Mouse (Mus musculus) hindbrain, embryonic 11.5 days (tissue): ENCODE measurements around the gene Efnb2. TPM values are rescaled to one million over a fixed set of nuclear protein-coding genes. Genes with fewer than 3 reads are reported as not detected.
A peak's percentile ranks its signal among the peaks of the same experiment; 100 is the strongest.

Experiments used
- ATAC-seq: fragments of 200-750 bp; cut with Nextera tagmentation; 2 replicates; pipeline ENCODE4 v1.8.0; 2017; ENCODE audit warnings: mild to moderate bottlenecking, moderate TSS enrichment, moderate library complexity; ENCODE audit not compliant: low FRiP score
- DNase-seq: peaks from one replicate; pipeline ENCODE4 v3.0.0-alpha.2; 2015; ENCODE audit warnings: low spot score
- H3K27ac ChIP-seq: fragments of 300-500 bp; sonication (generic); 2 replicates; pipeline ENCODE4 v1.5.1; 2014; ENCODE audit warnings: mild to moderate bottlenecking, low read depth, low read length
- H3K27me3 ChIP-seq: fragments of 300-500 bp; sonication (generic); 2 replicates; pipeline ENCODE4 v1.6.1; 2014; ENCODE audit warnings: mild to moderate bottlenecking, low read length, moderate library complexity, mixed read lengths; ENCODE audit not compliant: control insufficient read depth, insufficient read depth
- H3K36me3 ChIP-seq: fragments of 300-500 bp; sonication (generic); 2 replicates; pipeline ENCODE4 v1.6.1; 2014; ENCODE audit warnings: mild to moderate bottlenecking, low read length, moderate library complexity, mixed read lengths; ENCODE audit not compliant: control insufficient read depth, insufficient read depth
- H3K4me1 ChIP-seq: fragments of 300-500 bp; sonication (generic); replicated peaks from 2 replicates; pipeline ENCODE4 v1.6.1; 2014; ENCODE audit warnings: low read length, mixed read lengths; ENCODE audit not compliant: control insufficient read depth, insufficient read depth
- H3K4me2 ChIP-seq: fragments of 300-500 bp; sonication (generic); replicated peaks from 2 replicates; pipeline ENCODE4 v1.6.1; 2014; ENCODE audit warnings: mild to moderate bottlenecking, low read depth, low read length
- H3K4me3 ChIP-seq: fragments of 300-500 bp; sonication (generic); 2 replicates; pipeline ENCODE4 v1.5.1; 2014; ENCODE audit warnings: low read depth, low read length
- H3K9ac ChIP-seq: fragments of 300-500 bp; sonication (generic); 2 replicates; pipeline ENCODE4 v1.6.1; 2014; ENCODE audit warnings: low read depth, low read length
- H3K9me3 ChIP-seq: fragments of 300-500 bp; sonication (generic); 2 replicates; pipeline ENCODE4 v1.6.1; 2016; ENCODE audit warnings: low read length; ENCODE audit not compliant: control insufficient read depth
- WGBS: fragments of 180-500 bp; shearing (Covaris S2); extraction: QIAGEN DNeasy Blood & Tissue Kit; methylation state at CpG from one replicate; pipeline ENCODE4 v1.1.7; 2014; 5-methylcytosine and 5-hydroxymethylcytosine counted together
- polyA plus RNA-seq: library from polyadenylated mRNA; unstranded; fragments of >200 nt; fragmentation: Nextera tagmentation; extraction: Ambion mirVana; gene quantifications from 2 replicates; pipeline ENCODE4 v1.2.1, GENCODE M21; 2014

Gene Efnb2
- 36.3 and 43.6 TPM in 2 replicates for polyA plus RNA-seq

GRCm38 (mm10) chr8:8661103-8661758 is at the start of gene Efnb2:
Gene Efnb2 (minus strand): TSS chr8:8661242.
- Histone ChIP-seq H3K4me3 (peak within 1 kb of the TSS; percentile 96), H3K27me3 (no peaks in the 10 kb centered on the region), H3K4me2 (peak within 1 kb of the TSS; percentile 85), H3K36me3 (no peaks in the 10 kb centered on the region), H3K27ac (peak within 1 kb of the TSS; percentile 94), H3K9me3 (no peaks in the 10 kb centered on the region), H3K4me1 (no peaks in the 10 kb centered on the region), H3K9ac (peak within 1 kb of the TSS; percentile 97)
- under 1% methylated on average over 63 of the region's 70 CpGs for WGBS
- peak; percentile 98 for DNase-seq
- ATAC-seq: peak; percentile 92

- Histone ChIP-seq H3K4me3 (no peak overlapping the region), H3K36me3 (no peaks in the 10 kb centered on the region), H3K4me1 (no peaks in the 10 kb centered on the region), H3K4me2 (no peak overlapping the region), H3K27me3 (no peaks in the 10 kb centered on the region), H3K27ac (no peak overlapping the region), H3K9ac (no peak overlapping the region), H3K9me3 (no peaks in the 10 kb centered on the region)
- no peak for ATAC-seq
- WGBS: 73% methylated on average over 9 of the region's 9 CpGs
- no peak for DNase-seq
These were observed 43.8 kb upstream of the Efnb2 start for GRCm38 (mm10) chr8:8704813-8705212.

- DNase-seq: no peak
- Histone ChIP-seq H3K4me3 (no peak overlapping the region), H3K4me2 (no peak overlapping the region), H3K9me3 (no peaks in the 10 kb centered on the region), H3K36me3 (no peaks in the 10 kb centered on the region), H3K27me3 (no peaks in the 10 kb centered on the region), H3K9ac (no peak overlapping the region), H3K4me1 (no peaks in the 10 kb centered on the region), H3K27ac (no peak overlapping the region)
- WGBS: 89% methylated on average over 2 of the region's 2 CpGs
- ATAC-seq: no peak
These were observed 42.6 kb upstream of the Efnb2 start for GRCm38 (mm10) chr8:8703668-8704067.

GRCm38 (mm10) chr8:8700821-8701220 is 39.8 kb upstream of the Efnb2 start:
- no peak overlapping the region for H3K9ac ChIP-seq
- H3K36me3 ChIP-seq: no peaks in the 10 kb centered on the region
- no peaks in the 10 kb centered on the region for H3K9me3 ChIP-seq
- H3K4me2 ChIP-seq: no peak overlapping the region
- no peak overlapping the region for H3K27ac ChIP-seq
- ATAC-seq (no peak), DNase-seq (no peak)
- H3K4me3 ChIP-seq: no peak overlapping the region
- H3K27me3 ChIP-seq: no peaks in the 10 kb centered on the region
- WGBS: 92% methylated on average over 10 of the region's 10 CpGs
- H3K4me1 ChIP-seq: no peaks in the 10 kb centered on the region

GRCm38 (mm10) chr8:8700229-8700628 is 39.2 kb upstream of the Efnb2 start:
- no peaks in the 10 kb centered on the region for H3K27me3 ChIP-seq
- H3K9me3 ChIP-seq: no peaks in the 10 kb centered on the region
- 85% methylated on average over 4 of the region's 4 CpGs for WGBS
- no peak overlapping the region for H3K27ac ChIP-seq
- H3K4me1 ChIP-seq: no peaks in the 10 kb centered on the region
- H3K4me2 ChIP-seq: no peak overlapping the region
- no peaks in the 10 kb centered on the region for H3K36me3 ChIP-seq
- no peak overlapping the region for H3K4me3 ChIP-seq
- H3K9ac ChIP-seq: no peak overlapping the region
- DNase-seq (no peak), ATAC-seq (no peak)

- Histone ChIP-seq H3K27me3 (no peaks in the 10 kb centered on the region), H3K4me3 (peak within 1 kb of the TSS; percentile 80), H3K9ac (peak within 1 kb of the TSS; percentile 99), H3K27ac (peak within 1 kb of the TSS; percentile 97), H3K9me3 (no peaks in the 10 kb centered on the region), H3K36me3 (no peaks in the 10 kb centered on the region), H3K4me1 (peaks cover 6% of the 10 kb centered on the region), H3K4me2 (peak within 1 kb of the TSS; percentile 55)
- peak; percentile 98 for DNase-seq
- ATAC-seq: peak; percentile 97
- under 1% methylated on average over 50 of the region's 81 CpGs for WGBS
These were observed 29.4 kb upstream of the Efnb2 start, which contains the start of gene Arglu1 for GRCm38 (mm10) chr8:8690146-8691092. Gene Arglu1 (minus strand): TSS chr8:8690521.

- Histone ChIP-seq H3K36me3 (no peaks in the 10 kb centered on the region), H3K9me3 (no peaks in the 10 kb centered on the region), H3K27me3 (no peaks in the 10 kb centered on the region), H3K4me3 (peak overlapping the region; percentile 80), H3K4me2 (peak overlapping the region; percentile 55), H3K9ac (peak overlapping the region; percentile 99), H3K27ac (peak overlapping the region; percentile 97), H3K4me1 (peaks cover 6% of the 10 kb centered on the region)
- WGBS: under 1% methylated on average over 58 of the region's 68 CpGs
- ATAC-seq (peak; percentile 80), DNase-seq (peak; percentile 73)
These were observed 28.6 kb upstream of the Efnb2 start for GRCm38 (mm10) chr8:8689454-8690145.

GRCm38 (mm10) chr8:8688823-8689453 is 27.9 kb upstream of the Efnb2 start:
- ATAC-seq (no peak), DNase-seq (peak; percentile 16)
- WGBS: 14% methylated on average over 9 of the region's 9 CpGs
- Histone ChIP-seq H3K4me3 (peak overlapping the region; percentile 80), H3K4me2 (peak overlapping the region; percentile 55), H3K27ac (no peak overlapping the region), H3K27me3 (no peaks in the 10 kb centered on the region), H3K36me3 (no peaks in the 10 kb centered on the region), H3K4me1 (peaks cover 6% of the 10 kb centered on the region), H3K9me3 (no peaks in the 10 kb centered on the region), H3K9ac (peak overlapping the region; percentile 99)
